Comparison of ENCODE assay signal across 9 mouse cellular contexts in the genomic region with DNA sequence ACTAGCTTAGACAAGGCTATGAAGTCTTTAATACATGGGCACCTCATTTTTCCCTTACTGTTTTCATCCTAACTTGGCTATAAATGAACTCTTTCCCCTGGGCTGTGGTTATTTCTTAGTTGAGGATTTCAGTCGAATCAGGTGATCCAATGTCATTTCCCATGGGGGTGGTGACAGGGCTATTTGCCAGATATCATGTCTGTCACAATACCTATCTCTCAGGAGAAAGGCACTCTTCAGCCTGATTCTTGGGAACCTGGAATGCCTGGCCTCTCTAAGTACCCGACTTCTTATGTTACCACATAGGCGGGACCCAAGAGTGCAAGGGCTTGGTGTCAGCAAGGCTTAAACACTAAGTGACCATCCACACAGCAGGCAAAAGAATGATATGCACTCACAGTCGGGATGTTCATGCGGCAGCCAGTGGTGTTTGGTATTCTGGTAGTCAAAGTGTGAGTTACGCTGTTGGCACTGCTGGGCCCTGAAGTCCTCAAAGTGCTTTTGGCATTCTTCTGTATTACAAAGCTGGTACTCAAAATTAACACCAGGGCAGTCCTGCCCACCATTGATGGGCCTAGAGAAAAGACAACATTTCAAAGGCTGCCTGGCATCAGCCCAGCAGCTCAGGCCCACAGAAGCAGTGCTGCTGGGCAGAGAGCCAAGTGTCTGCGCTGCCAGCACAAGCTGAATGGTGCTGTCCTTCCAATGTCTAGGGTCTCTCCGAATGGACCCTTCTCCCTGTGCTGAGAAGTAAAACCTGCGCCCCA.
A peak's percentile ranks its signal among the peaks of the same experiment; 100 is the strongest.
DNase-seq lines count a peak whose midpoint lies in the region; ATAC-seq and TF ChIP-seq lines count a peak whose summit lies in the region.
"Had no signal": no experiment of that assay in that cellular context is flagged by ENCODE, and none has a peak within 500 bp of the region (broad histone marks: within the 10 kb centered on the region; RNA-seq: fewer than 3 reads in every experiment).

No protein-coding gene starts in this region.

- no peak for TF ChIP-seq EP300 in heart, adult 2 months (IDR thresholded peaks at IDR 0.05; ENCODE audit: insufficient read depth, low read depth, low read length)

- no peak overlapping the region for H3K9ac ChIP-seq in heart, adult 2 months (ENCODE audit: low read depth, low read length)
- H3K9ac ChIP-seq: liver, embryonic 13.5 days had no signal

- no peaks in the 10 kb centered on the region for H3K4me1 ChIP-seq in heart, adult 2 months (ENCODE audit: control insufficient read depth, insufficient read depth, low read length)
- H3K4me1 ChIP-seq: liver, embryonic 13.5 days had no signal

- H3K27me3 ChIP-seq in heart, adult 2 months (ENCODE audit: control insufficient read depth, insufficient read depth, low read length): no peaks in the 10 kb centered on the region
- H3K27me3 ChIP-seq: liver, embryonic 13.5 days had no signal

- intact Hi-C loops in heart, adult 2 months (cut with DNase I): no loop called here
- intact Hi-C loops in heart, postnatal 25 days (cut with DNase I): no loop called here

- TF ChIP-seq POLR2A in heart, adult 2 months (IDR thresholded peaks at IDR 0.05; ENCODE audit: insufficient read depth, low read depth, low read length): no peak
- no peak for TF ChIP-seq POLR2A in brain, embryonic 14.5 days (IDR thresholded peaks at IDR 0.05; ENCODE audit: borderline replicate concordance, extremely low read depth, insufficient read depth, insufficient read length, poor library complexity, severe bottlenecking)

- WGBS in heart, adult 2 months: 50% methylated on average over 9 of the region's 9 CpGs

- ATAC-seq in megakaryocyte-erythroid progenitor cell, adult 5-6 weeks (replicated peaks; ENCODE audit: low FRiP score, low TSS enrichment, poor library complexity, severe bottlenecking): 0 out of 2 replicates have a peak, but pooled peaks have one; percentile 30

- H3K79me2 ChIP-seq in heart, adult 2 months (replicated peaks; ENCODE audit: control insufficient read depth, insufficient read depth, low read length): no peaks in the 10 kb centered on the region

- no peak overlapping the region for H3K27ac ChIP-seq in heart, adult 2 months
- no peak overlapping the region for H3K27ac ChIP-seq in layer of hippocampus, adult 2 months
- H3K27ac ChIP-seq: liver, embryonic 13.5 days had no signal

- no peaks in the 10 kb centered on the region for H3K36me3 ChIP-seq in heart, adult 2 months (ENCODE audit: control insufficient read depth, insufficient read depth, low read length)
- H3K36me3 ChIP-seq: liver, embryonic 13.5 days had no signal

- no peak overlapping the region for H3K4me3 ChIP-seq in heart, adult 2 months
- no peak overlapping the region for H3K4me3 ChIP-seq in layer of hippocampus, adult 2 months
- H3K4me3 ChIP-seq: liver, embryonic 13.5 days had no signal

- no peak for TF ChIP-seq CTCF in heart, adult 2 months (IDR thresholded peaks at IDR 0.05)
- TF ChIP-seq CTCF in brain, embryonic 14.5 days (IDR thresholded peaks at IDR 0.05; ENCODE audit: borderline replicate concordance, extremely low read depth, insufficient read depth, insufficient read length): no peak
- TF ChIP-seq CTCF in layer of hippocampus, adult 2 months (conservative IDR thresholded peaks at IDR 0.05): no peak

- peak; percentile 44 for DNase-seq in heart, adult 2 months
- DNase-seq in heart, postnatal 25 days (ENCODE audit: low spot score): no peak
- DNase-seq in brain, embryonic 14.5 days (ENCODE audit: low read depth): peak; percentile 98
- DNase-seq in frontal cortex, postnatal 10 days (ENCODE audit: low spot score in 2 of 2): peak; percentile 78 to 80
- DNase-seq in layer of hippocampus, adult 2 months (ENCODE audit: low spot score in 2 of 2): peak; percentile 63 to 72
- DNase-seq in urinary bladder, postnatal 36 days (ENCODE audit: low spot score in 2 of 2): no peak
- no peak for DNase-seq in thymus, postnatal 14 days
- DNase-seq: liver, embryonic 13.5 days had no signal

Comparison
In these comparisons a context has a peak if more than half of its experiments do, and no peak if none do; other contexts are left out.
1. DNase-seq: peak in heart, adult 2 months (2 of 2), brain, embryonic 14.5 days (single experiment), frontal cortex, postnatal 10 days (2 of 2) and layer of hippocampus, adult 2 months (2 of 2); none in heart, postnatal 25 days (single experiment), urinary bladder, postnatal 36 days (0 of 2) and thymus, postnatal 14 days (single experiment).